Mouse (Mus musculus) megakaryocyte-erythroid progenitor cell, adult 5-6 weeks (primary cell): Measurements from ENCODE around the gene Aktip. TPM values are rescaled to one million over a fixed set of nuclear protein-coding genes. Genes with fewer than 3 reads are reported as not detected.

Source experiments
- ATAC-seq: replicated peaks from 2 replicates; pipeline ENCODE4 v1.8.0; 2016; ENCODE audit warnings: mild to moderate bottlenecking, inconsistent platforms; ENCODE audit not compliant: severe bottlenecking, poor library complexity, low FRiP score, low TSS enrichment
- total RNA-seq, 2 experiments: library from RNA; stranded (forward) in 1 of 2; stranded (reverse) in 1 of 2; fragments of 200-1000, 215-1000 nt in 1 of 2; fragments of >200 nt in 1 of 2; fragmentation: Nextera tagmentation in 1 of 2; gene quantifications; 2 replicates each; pipeline ENCODE4 v1.2.3; 2014 to 2017

Aktip gene
- total RNA-seq, 2 experiments from 2014 or later = 1.2 to 4.1 TPM

GRCm38 (mm10) chr8:91135308-91136181 lies 64.2 kb downstream of the Aktip start:
- no peak for ATAC-seq

- ATAC-seq = no peak
Measured at GRCm38 (mm10) chr8:91134659-91135058, 65.1 kb downstream of the Aktip start.

GRCm38 (mm10) chr8:91134070-91134475 lies 65.7 kb downstream of the Aktip start:
- peak; percentile 99 for ATAC-seq

GRCm38 (mm10) chr8:91133441-91134069 lies 66.2 kb downstream of the Aktip start:
- peak; percentile 9; the same call in 1 of the 2 replicates for ATAC-seq

GRCm38 (mm10) chr8:91132731-91133130 lies 67.0 kb downstream of the Aktip start:
- ATAC-seq = no peak

- ATAC-seq = no peak
Measured at GRCm38 (mm10) chr8:91126786-91127185, 73.0 kb downstream of the Aktip start.

- no peak for ATAC-seq
Measured at GRCm38 (mm10) chr8:91124315-91124714, 75.5 kb downstream of the Aktip start.

GRCm38 (mm10) chr8:91118131-91118530 lies 81.6 kb downstream of the Aktip start:
- ATAC-seq = peak; percentile 68

- ATAC-seq = 0 out of 2 replicates have a peak, but pooled peaks have one; percentile 52
Measured at GRCm38 (mm10) chr8:91117537-91117936, 82.2 kb downstream of the Aktip start.

GRCm38 (mm10) chr8:91114910-91115309 lies 84.9 kb downstream of the Aktip start:
- no peak for ATAC-seq

GRCm38 (mm10) chr8:91114428-91114827 lies 85.3 kb downstream of the Aktip start:
- no peak for ATAC-seq

GRCm38 (mm10) chr8:91111868-91112477 lies 87.8 kb downstream of the Aktip start:
- ATAC-seq = no peak

GRCm38 (mm10) chr8:91106271-91106670 lies 93.5 kb downstream of the Aktip start:
- no peak for ATAC-seq

GRCm38 (mm10) chr8:91098106-91098505 lies 101.7 kb downstream of the Aktip start:
- no peak for ATAC-seq

GRCm38 (mm10) chr8:91094135-91094534 lies 105.6 kb downstream of the Aktip start:
- ATAC-seq = no peak

- ATAC-seq = no peak
Measured at GRCm38 (mm10) chr8:91089601-91090000, 110.2 kb downstream of the Aktip start.

- no peak for ATAC-seq
Measured at GRCm38 (mm10) chr8:91088452-91088851, 111.3 kb downstream of the Aktip start.

- no peak for ATAC-seq
Measured at GRCm38 (mm10) chr8:91082428-91082827, 117.3 kb downstream of the Aktip start.

- peak; percentile 45; the same call in 1 of the 2 replicates for ATAC-seq
Measured at GRCm38 (mm10) chr8:91081911-91082310, 117.9 kb downstream of the Aktip start.

- no peak for ATAC-seq
Measured at GRCm38 (mm10) chr8:91079678-91080077, 120.1 kb downstream of the Aktip start.
